Mouse (Mus musculus): Measurements from ENCODE around the gene Ltk. TPM values are rescaled to one million over a fixed set of nuclear protein-coding genes. Genes with fewer than 3 reads are reported as not detected.

The Ltk gene
- polyA plus RNA-seq, 1 experiment from 2014 or later: 14.5 TPM

DNA sequence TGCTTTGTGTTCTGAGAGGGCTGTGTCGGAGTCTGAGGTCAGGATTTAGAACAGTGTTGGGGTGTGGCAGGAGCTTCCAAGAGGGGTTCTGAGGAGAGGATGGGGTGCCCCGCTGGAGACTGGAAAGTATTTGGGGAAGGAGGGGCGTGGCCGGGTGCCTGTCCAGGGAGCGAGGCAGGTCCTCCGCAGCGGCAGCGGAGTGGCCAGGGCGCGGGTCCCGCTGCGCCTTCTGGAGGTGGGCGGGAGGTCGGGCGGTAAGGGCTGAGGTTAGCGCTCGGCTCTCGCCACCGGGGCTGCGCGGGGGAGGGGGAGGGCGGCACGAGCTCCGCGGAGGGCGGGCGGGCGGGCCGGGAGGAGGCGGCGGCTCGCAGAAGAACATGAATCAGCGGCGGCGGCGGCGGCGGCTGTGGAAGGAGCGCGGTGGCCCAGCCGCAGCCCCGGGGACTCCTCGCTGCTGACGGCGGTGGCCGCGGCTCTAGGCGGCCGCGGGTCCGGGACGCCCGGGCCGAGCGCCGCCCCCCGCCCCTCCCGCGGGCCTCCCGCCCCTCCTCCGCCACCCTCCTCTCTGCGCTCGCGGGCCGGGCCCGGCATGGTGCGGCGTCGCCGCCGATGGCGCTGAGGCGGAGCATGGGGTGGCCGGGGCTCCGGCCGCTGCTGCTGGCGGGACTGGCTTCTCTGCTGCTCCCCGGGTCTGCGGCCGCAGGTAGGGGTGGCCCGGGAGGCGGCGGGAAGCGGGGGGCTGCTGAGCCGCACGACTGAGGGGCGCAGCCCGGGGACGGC, 39.1 kb upstream of the Ltk start:
- TF ChIP-seq CTCF (IDR thresholded peaks at IDR 0.05): no peak
- peaks cover 22% of the 10 kb centered on the region for H3K27me3 ChIP-seq

DNA sequence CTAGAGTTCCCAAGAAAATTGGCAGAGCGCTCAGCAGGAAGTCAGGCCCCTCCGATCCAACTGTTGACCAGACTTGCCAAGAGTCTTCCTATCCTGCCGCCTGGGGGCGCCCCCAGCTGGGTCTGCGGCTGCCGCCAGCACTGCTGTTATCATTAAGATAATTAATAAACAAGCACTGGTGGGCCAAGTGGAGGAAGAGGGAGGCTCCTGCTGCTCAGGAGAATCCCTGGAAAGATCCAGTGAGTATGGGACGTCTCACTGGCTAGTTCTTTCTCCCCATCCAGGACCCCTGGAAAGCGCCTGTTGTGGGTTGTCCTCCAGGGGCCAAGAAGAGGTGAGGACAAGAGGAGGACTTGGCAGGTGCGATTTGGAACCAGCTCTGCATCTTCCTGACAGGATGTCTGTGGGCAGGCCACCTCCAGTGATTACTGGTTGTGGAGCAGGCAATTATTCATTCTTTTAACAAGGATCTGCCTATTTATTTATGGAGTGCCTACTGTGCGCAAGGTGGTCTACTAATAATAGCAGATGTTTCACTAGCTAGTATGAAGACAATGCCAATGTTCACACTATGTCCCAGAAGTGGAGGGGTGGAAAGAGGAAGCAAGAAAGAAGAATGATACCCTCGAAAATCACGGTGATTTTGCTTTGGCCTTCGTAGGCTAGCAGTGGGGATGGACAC, 38.2 kb upstream of the Ltk start:
- DNase-seq (ENCODE audit: low read depth, low spot score): no peak
- ChIA-PET CTCF (interaction anchor here (1.1 to 1.6 kb wide), 2 partner anchors 8 to 72 kb away, joined by 3 to 4 read pairs; no protein-coding TSS in a partner anchor), POLR2A (no interaction called here)
- H3K27me3 ChIP-seq: peaks cover 26% of the 10 kb centered on the region
- ATAC-seq: peak; percentile 36
- TF ChIP-seq CTCF (IDR thresholded peaks at IDR 0.05): no peak
- in situ Hi-C loops (cut with MboI; ENCODE audit: low pct_unique_long_range_greater_than_20kb): no loop called here

More for the DNA sequence above, 39.1 kb upstream of the Ltk start:
- in situ Hi-C loops (cut with MboI; ENCODE audit: low pct_unique_long_range_greater_than_20kb): no loop called here
- ChIA-PET CTCF (interaction anchor here (1.1 to 1.6 kb wide), 3 partner anchors 9 to 73 kb away, joined by 3 to 4 read pairs (median 3); no protein-coding TSS in a partner anchor), POLR2A (no interaction called here)
- no peak for DNase-seq (ENCODE audit: low read depth, low spot score)
- ATAC-seq: peak; percentile 51

DNA sequence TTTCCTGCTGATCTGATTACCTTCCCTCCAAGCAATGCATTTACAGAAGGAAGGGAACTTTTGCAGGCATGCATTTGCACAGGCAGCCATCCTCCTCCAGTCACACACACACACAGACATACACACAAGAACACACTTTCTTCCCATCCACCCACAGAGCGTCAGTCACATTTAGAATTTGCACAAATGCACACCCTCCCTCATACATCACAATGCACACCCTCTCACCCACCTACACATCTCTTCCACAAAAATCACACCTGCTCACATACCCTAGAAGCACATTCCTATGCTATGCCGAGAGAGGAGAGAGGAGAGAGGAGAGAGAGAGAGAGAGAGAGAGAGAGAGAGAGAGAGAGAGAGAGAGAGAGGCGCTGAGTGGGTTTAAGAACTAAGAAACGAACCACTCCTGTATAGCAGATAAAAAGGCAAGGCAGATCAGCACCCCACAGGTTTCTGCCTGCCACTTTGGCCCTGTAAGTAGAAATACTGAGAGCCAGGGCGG, 37.1 kb upstream of the Ltk start, which contains the start of gene Tyro3:
Tyro3 (plus strand) TSS at position 455 of the 505 bp plus-strand sequence.
- DNase-seq (ENCODE audit: low read depth, low spot score) (no peak), ATAC-seq (no peak)
- ChIA-PET POLR2A (no interaction called here), CTCF (no interaction called here)
- in situ Hi-C loops (cut with MboI; ENCODE audit: low pct_unique_long_range_greater_than_20kb): no loop called here
- no peak for TF ChIP-seq CTCF (IDR thresholded peaks at IDR 0.05)
- H3K27me3 ChIP-seq: peaks cover 26% of the 10 kb centered on the region

GRCm38 (mm10) chr2:119789996-119790395, 29.8 kb upstream of the Ltk start:
- CTCF ChIA-PET: interaction anchor here (1.0 to 1.4 kb wide), 3 partner anchors 9 to 24 kb away, joined by 3 to 4 read pairs (median 4); no protein-coding TSS in a partner anchor
- in situ Hi-C loops (cut with MboI; ENCODE audit: low pct_unique_long_range_greater_than_20kb): no loop called here

GRCm38 (mm10) chr2:119787206-119787883, 27.1 kb upstream of the Ltk start, which contains the start of gene Rpap1:
TSS of gene Rpap1 (minus strand) at chr2:119787537.
- POLR2A ChIA-PET: interaction anchor here (1.0 kb wide), 1 partner anchor 14 kb away, joined by 3 read pairs; no protein-coding TSS in a partner anchor
- peak; percentile 85 for ATAC-seq
- no peaks in the 10 kb centered on the region for H3K27me3 ChIP-seq
- TF ChIP-seq CTCF (IDR thresholded peaks at IDR 0.05): no peak
- DNase-seq (ENCODE audit: low read depth, low spot score): peak; percentile 25
- CTCF ChIA-PET: no interaction called here
- in situ Hi-C loops (cut with MboI; ENCODE audit: low pct_unique_long_range_greater_than_20kb): no loop called here

More at GRCm38 (mm10) chr2:119789996-119790395, 29.8 kb upstream of the Ltk start:
- peaks cover 6% of the 10 kb centered on the region for H3K27me3 ChIP-seq
- POLR2A ChIA-PET: no interaction called here
- ATAC-seq (no peak), DNase-seq (ENCODE audit: low read depth, low spot score) (no peak)
- TF ChIP-seq CTCF (IDR thresholded peaks at IDR 0.05): no peak

DNA sequence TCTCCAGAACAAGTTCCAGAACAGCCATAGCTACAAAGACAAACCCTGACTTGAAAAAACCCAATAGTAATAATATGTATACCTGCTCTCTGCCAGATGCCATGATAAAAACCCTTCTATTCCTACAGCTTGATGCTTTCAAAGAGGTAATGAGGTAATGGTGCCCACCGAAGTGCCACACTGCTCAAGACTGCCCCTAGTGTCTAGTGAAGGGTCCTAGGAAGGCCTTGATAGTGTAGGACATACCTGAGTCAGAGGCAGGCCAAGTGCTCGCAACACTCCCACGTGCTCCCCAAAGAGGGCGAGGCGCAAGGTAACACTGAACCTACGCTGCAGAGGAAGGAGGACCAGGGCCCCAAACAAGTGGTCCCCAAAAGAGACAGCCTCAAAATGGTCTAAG, 7.0 kb upstream of the Ltk start:
- in situ Hi-C loops (cut with MboI; ENCODE audit: low pct_unique_long_range_greater_than_20kb): no loop called here
- CTCF ChIA-PET: no interaction called here
- ATAC-seq (no peak), DNase-seq (ENCODE audit: low read depth, low spot score) (no peak)
- no peak for TF ChIP-seq CTCF (IDR thresholded peaks at IDR 0.05)
- H3K27me3 ChIP-seq: no peaks in the 10 kb centered on the region
- POLR2A ChIA-PET: no interaction called here

DNA sequence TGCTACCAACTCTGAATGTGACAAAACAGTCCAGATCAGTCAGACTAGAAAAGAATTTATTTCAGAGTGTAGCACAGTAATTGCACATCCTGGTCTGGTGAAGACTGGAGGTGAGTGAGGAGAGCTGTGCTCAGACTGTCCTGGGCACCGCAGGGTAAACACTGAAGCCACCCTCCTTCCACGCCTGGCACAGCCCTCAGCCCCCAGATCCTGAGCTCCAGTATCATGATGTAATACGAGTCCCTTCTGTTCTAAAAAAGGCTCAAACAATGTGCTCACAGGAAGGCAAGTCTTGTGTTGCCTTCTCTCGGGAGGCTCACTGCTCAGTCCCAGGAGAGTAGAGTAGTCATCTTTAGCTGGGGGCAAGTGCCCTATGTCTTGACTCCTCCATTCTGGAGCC, 3.7 kb upstream of the Ltk start:
- ATAC-seq: no peak
- in situ Hi-C loops (cut with MboI; ENCODE audit: low pct_unique_long_range_greater_than_20kb): no loop called here
- CTCF ChIA-PET: no interaction called here
- H3K27me3 ChIP-seq: no peaks in the 10 kb centered on the region
- POLR2A ChIA-PET: no interaction called here
- no peak for DNase-seq (ENCODE audit: low read depth, low spot score)
- TF ChIP-seq CTCF (IDR thresholded peaks at IDR 0.05): no peak

- POLR2A ChIA-PET: no interaction called here
- in situ Hi-C loops (cut with MboI; ENCODE audit: low pct_unique_long_range_greater_than_20kb): no loop called here
- TF ChIP-seq CTCF (IDR thresholded peaks at IDR 0.05): no peak
- ATAC-seq (no peak), DNase-seq (ENCODE audit: low read depth, low spot score) (no peak)
- H3K27me3 ChIP-seq: no peaks in the 10 kb centered on the region
- CTCF ChIA-PET: no interaction called here
These were observed 2.0 kb upstream of the Ltk start for GRCm38 (mm10) chr2:119762276-119762675.

- no peak for ATAC-seq
- CTCF ChIA-PET: no interaction called here
- POLR2A ChIA-PET: no interaction called here
- TF ChIP-seq CTCF (IDR thresholded peaks at IDR 0.05): no peak
- no peaks in the 10 kb centered on the region for H3K27me3 ChIP-seq
- in situ Hi-C loops (cut with MboI; ENCODE audit: low pct_unique_long_range_greater_than_20kb): no loop called here
- no peak for DNase-seq (ENCODE audit: low read depth, low spot score)
These were observed 1.1 kb downstream of the Ltk start for GRCm38 (mm10) chr2:119758844-119759835.
